Mouse (Mus musculus): Measurements from ENCODE around the gene Clrn2.
"Not testable (repeated sequence)": the region's sequence is repeated elsewhere in the genome, so short reads cannot be mapped to it uniquely, and the experiment has no call there.

Clrn2 gene

DNA sequence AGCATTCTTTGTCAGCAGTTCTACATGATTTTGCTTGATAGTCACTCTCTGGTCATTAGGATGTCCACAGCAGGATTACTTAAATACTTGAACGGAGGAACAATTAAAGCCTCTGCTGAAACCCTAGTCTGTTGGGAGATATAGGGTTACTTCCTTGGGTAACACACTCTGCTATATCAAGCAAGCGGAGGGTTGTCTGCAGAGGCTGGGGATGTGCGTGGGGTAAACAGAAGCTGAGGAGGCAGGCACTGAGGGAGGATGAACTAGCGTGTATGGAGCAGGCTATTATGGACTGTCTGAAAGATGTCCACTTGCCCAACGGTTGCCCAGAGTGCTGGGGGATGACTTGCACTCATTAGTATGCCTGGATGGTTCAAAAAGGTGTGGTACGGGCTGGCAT is at the start of gene Clrn2:
TSS of gene Clrn2 (plus strand) at position 301 of the 400 bp plus-strand sequence.
- no peak for DNase-seq (ENCODE audit: low read depth, low spot score)

DNA sequence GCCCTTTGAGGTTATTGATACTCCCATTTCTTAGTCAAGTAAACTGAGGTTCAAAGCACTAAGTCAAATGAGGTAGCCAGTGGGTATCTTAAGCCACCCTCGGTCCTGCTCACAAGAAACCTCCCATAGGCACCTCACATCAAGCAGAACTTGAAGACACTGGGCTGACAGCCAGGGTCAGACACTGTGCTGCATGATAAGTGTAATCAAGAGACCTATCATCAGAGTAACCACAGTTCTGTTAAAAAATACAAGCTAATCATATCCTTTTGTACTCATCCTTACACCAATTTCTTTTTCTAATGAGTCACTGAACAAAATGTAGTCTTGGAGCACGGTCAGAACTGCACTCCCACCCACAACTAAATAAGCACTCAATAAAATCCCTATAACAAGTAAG is 47.4 kb upstream of the Clrn2 start:
- DNase-seq (ENCODE audit: low read depth, low spot score), result no peak

DNA sequence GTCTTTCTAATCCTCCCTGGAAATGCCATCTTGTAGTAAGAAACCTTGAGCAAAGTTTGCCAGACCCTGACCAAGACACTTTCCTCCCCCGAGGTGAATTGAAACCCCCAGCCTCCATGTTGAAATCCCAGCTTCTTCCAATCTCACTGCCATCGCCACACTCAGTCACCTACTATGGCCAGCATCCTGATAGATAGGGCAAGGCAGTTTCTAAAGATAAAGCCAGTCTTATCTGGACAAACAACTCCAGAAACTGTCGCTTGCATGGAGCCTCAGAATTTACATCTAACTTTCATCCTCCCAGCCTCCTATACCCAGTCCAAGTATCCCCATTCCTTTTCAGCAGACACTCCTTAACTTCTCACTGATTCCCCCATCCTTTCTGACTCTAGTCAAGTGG is 37.1 kb upstream of the Clrn2 start:
- DNase-seq (ENCODE audit: low read depth, low spot score), result no peak

DNA sequence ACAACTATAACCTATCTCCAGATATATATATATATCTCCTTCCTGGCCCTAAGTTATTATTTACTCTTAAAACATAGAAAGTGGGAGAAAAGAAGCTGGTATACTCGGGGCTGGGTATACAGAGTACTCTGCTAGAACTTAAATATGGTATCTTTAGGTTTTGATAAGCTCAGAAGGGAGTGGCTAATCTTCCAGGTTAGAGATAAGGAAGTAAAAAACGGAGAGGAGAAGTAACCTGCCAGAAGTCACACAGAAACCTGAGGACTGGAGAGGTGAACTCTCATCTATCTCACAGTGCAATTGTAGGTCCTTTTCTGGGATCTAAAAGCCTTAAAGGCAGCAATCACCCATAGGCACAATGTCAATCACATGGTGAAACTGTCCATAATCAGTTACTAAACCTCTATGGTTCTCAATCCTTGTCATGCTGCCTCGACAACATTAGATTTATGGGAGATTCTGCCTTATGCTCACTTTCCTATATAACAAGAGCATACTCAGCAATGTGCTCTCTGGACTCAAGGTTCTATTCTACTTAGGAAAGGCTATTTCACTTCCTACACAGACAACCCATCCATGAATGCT is 35.6 kb upstream of the Clrn2 start:
- no peak for DNase-seq (ENCODE audit: low read depth, low spot score)

DNA sequence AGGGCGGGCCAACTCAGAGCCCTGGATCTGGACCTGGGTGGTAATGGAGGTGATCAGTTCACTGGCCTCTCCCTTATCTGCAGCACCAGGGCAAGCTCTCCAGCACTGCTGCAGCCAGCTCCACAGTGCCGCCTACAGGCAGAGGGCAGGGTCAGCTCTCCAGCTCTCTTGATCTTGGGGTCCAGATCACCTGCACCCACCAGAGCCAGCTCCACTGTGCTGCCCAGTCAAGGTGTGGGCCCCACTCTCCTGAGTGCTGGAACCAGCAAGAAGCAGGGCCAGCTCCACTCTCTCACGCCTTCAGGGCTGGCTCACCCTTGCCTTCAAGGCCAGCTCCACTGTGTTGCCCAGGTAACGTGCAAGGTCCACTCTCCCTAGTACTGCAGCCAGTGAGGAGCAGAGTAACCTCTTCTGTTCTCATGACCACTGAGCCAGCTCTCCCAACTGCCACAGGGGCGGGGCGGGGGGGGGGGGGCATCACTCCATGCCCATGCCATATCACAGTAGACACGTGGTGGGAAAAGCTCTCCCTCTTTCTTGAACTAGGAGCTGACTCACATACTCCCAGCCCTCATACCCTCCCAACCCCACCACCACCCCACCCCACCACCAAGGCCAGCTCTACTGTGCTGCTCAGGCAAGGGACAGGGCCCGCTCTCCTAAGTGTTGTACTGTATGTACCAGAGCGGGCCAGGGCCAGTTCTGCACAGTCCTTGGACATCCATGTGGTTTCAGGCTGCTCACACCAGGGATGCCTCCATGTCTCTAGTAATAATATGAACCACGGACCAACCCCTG is 33.5 kb upstream of the Clrn2 start:
- DNase-seq (ENCODE audit: low read depth, low spot score), result peak; percentile 33

DNA sequence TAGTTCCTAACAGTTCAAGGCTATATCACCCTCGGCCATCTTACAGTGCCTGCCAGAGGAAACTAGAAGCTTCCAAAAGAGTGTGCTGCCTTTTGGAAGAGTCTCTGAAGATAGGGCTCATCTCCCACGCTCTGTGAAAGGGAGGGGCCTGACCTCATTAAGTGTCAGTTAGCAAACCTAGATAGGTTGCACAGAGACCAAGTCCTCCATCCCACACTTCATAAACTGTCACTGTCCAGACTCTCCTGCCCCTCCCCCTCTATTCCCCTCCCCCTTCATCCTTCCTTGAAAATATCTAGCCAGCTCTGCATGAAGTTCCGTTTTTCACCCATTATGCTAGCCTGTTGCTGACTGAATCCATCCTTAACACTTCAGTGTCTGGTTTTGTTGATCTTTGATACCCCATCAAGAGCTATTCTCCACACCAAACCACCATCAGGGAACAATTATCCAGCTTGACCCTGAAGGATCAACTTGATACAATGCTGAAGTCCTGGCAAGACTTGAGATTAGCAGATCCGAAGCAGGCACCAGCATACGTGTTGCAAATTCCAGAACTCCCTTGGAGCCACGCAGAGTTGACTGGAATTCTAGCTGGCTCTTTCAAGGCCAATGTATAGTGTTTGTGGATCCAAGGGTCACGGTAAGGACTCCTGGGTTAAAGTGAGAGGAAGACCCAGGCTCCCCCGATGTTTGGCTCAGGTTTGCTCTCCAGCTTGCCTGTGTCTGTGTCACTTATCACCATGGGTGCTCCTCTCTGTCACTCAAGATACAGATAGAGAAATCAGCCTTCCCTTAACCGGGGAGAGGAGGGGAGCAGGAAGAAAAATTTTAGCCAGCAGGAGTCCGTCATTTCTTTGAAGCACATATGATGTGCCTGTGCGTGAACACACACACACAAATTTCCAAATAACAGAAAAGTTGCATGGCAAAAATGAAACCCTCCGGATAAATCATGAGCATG is 31.4 kb upstream of the Clrn2 start:
- DNase-seq (ENCODE audit: low read depth, low spot score), result no peak

DNA sequence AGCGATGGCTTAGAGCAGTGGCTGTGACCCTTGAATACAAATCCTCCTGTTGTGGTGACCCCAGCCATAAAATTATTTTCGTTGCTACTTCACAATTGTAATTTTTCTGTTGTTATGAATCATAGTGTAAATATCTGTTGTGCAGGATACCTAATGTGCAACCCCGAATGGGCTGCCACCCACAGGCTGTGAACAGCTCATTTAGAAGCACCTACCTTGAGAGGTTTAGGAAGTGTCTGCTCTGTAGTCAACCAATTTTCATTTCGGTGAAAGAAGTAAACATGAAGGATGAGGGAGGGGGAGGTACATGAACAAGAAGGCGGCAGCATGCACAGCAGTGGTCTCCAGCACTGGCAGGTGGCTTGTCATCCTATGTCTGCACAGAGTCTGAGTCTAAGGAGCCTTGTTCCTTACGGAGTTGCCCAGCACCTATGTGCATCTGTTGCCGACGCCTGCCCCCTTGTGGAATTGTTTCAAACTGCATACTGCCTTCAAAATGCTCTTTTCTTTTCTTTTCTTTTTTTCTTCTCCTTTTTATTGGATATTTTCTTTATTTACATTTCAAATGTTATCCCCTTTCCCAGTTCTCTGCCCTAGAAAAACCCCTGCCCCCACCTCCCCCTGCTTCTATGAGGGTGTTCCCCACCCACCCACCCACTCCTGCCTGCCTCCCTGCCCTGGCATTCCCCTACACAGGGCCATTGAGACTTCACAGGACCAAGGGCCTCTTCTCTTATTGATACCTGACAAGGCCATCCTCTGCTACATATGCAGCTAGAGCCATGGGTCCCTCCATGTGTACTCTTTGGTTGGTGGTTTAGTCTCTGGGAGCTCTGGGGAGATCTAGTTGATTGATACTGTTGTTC is 29.3 kb upstream of the Clrn2 start:
- peak; percentile 50 for DNase-seq (ENCODE audit: low read depth, low spot score)

DNA sequence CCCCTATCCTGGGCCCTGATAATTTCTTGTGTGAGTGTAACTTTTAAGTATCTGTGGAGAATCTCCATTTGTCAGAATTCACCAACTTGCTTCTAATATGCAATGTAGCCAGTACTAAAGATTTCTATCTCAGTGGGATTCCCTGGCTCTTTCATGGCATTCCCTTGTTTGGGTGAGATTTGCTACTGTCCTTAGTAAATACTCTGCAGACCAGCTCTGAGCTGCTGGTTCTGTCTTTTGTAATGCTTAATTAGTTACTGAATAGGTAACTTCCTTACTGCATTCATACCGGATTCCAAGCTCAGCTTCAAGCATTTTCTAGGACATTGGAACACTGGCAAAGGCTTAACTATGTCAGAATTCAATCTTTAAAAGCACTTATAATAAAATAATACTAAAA is 27.8 kb upstream of the Clrn2 start:
- not testable (repeated sequence) for DNase-seq (ENCODE audit: low read depth, low spot score)

DNA sequence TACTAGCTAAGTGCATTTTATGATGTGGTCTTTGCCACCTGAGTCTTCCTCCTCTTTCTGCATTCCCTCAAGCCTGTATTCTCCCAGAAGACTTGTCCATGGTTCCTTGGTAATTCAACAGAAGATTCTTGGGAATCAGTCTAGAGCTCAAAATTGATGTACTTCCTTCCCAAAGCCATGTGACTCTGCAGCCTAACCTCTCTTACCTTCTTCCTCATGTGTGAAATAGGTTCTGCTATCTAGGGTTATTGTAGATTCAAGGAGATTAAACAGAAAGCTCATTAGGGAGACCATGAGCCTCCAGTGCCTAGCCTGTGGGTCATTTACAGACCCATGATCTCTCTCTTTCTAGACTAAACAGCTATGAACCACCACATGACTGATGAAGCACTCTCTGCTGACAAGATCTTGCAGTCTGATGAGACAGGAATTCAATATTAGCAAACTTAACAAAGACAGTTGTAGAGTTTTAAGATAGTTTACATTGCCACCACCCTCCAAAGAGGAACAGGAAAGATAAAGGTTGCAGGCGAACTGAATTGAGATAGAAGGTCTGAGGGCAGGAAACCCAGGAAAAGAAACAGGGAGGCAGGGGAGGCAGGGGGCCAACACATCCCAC is 27.0 kb upstream of the Clrn2 start:
- DNase-seq (ENCODE audit: low read depth, low spot score), result no peak

DNA sequence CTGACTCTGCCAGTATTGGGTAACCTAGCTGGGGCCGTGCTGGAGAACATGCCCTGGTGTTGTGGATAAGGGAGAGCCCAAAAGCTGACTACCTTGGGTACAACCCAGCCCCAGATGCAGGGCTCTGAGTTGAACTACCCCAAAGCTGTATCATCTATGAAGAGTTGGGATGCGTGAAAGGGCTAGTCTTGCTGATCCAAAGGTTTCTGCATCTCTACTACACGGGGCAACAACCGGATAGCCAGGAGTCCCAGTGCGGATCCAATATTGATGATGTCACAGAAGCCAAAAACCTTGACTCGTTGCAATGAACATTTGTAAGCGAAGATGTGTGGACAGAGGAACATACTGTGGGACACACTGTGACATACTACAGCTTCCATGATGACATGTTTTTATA is 25.7 kb upstream of the Clrn2 start:
- no peak for DNase-seq (ENCODE audit: low read depth, low spot score)

DNA sequence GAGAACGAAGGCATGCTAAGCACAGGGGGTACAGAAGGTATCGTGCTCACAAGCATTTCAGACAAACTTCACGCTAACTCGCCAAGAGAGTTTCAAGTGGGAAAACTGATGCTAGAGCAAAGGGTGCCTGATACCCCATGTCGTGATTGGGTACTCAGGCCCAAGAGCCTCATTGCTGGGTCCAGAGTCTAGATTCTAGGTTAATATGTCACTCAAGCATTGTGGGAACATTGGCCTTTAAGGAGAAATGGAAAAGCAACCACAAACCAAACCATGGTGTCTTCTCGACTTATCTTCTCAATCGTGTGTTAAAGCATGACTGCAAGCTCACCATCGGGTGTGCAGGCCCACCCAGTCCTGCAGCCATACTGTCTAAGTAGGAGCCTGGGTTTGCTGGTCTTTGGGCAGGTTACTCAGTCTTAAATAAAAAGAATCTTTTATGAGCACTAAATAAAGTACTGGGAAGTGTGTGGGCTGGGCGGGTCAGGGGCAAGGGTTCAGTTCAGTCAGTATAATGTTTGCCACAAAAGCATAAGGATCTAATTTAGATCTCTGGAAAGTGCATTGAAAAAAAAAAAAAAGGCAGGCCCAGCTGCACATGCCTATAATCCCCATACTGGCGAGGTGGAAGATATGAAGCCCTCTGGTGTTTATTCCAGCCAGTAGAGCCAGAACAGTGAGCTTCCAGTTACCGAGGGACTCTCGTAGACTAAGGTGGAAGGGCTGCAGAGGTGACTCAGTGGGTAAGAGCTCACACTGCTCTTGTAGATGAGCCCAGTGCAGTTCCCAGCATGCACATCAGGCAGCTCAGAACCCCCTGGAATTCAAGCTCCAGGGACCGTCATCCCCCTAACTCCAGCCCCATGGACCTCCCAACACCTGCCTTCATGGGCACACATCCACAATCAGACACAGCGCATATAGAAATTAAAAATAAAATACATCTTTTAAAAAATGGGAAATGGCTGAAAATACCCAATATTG is 17.3 kb upstream of the Clrn2 start:
- no peak for DNase-seq (ENCODE audit: low read depth, low spot score)

DNA sequence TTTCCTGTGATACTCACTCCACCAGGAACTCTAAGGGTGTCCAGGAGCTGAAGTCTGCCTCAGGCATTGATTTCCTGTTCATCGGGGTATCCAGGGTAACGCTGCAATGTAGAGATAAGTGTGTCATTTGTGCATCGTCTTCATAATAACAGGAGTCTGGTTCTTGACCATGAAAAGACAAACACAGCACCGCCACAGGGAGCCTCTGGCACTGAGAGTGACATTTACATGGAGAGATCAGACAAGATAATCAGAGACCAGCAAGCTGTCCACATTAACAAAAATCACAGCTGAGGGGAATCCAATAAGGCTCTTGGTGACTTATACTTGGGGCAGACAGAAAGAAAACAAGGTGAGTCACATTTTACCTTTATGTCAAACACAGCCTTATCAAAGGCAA is 15.7 kb upstream of the Clrn2 start:
- DNase-seq (ENCODE audit: low read depth, low spot score), result no peak

DNA sequence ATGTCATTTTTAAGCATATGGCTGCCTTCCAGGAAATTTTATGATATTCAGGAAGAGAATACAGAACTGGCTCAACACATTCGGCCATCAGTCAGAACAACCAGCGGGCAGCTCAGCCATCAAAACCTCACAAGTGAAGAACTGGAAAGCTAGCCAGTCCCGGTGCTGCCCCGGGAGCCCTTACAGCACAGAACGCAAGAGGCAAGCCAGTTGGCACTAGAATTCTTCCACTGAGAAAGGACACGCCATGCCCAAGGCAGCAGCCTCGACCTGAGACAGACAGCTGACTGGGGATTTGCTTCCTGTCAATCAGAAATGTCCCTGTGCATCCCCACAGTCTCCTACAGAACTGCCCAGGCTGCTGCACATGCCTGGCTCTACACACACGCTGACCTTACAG is 15.2 kb upstream of the Clrn2 start:
- DNase-seq (ENCODE audit: low read depth, low spot score), result no peak

DNA sequence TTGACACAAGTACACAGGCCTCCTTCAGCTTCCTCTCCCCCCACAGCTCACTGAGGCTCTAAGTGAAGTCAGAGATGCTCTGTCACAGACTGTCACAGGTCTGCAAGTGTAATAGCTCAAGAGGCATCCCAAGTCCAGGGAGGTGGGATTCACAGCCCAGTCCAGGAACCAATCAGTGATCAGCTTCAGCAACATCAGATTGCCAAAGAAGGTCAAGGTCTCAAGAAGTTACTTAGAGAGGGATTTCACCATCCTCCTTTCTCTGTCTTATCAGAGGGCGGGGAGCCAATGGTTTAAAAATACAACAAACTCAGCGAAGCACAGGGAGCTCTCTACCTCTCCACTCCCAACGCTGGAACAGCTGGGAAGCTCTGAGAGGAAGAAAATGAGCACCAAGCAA is 12.4 kb upstream of the Clrn2 start:
- no peak for DNase-seq (ENCODE audit: low read depth, low spot score)

DNA sequence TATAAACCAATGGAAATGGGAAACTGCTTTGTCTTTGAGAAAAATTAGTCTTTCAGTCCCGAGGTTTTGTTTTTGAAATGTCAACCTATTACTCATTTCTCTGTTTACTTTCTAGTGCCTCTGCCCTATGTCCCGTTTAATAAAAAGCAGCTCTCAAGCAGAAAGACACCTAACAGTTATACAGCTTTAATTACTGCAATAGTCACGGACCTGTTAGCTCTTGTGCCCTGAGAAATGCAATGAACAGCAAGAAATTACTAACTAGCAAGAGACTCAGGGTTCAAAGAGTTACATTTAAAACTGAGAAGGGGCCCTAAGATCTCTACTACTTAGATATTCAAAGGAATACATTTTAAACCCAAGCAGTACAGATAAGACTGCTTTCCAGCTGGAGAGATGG is 11.8 kb upstream of the Clrn2 start:
- no peak for DNase-seq (ENCODE audit: low read depth, low spot score)

DNA sequence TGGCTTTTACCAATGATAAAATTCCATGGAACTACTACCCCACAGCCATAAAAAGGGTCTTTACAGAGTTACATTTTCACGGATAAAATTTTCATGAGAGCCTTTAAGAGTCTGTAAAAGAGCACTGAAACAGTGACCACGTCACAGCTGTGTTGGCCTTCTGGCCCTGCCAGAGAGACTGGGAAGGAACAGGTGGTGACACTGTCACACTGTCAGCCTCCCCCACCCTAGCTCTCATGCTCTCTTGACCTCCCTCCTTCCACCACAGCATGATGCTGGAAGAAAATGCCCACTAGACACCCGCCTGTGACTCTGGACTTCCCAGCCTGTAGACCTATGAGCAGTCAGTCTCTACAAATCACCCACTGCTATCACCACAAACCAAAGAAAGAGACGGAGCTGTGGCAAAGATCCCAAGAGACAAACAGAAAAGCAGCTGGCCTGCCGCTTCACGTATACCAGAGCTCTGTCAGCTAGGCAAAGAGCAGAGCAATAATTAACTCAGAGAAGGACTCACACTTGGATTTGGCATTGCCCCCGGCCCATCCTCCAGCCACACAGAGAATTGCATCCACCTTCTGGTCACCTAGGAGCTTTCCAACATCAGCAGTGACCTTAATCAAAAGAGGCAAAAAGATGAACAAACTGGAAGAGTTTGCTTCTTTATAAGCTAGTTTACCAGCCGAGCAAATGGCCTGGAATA is 9.3 kb upstream of the Clrn2 start:
- DNase-seq (ENCODE audit: low read depth, low spot score), result no peak

DNA sequence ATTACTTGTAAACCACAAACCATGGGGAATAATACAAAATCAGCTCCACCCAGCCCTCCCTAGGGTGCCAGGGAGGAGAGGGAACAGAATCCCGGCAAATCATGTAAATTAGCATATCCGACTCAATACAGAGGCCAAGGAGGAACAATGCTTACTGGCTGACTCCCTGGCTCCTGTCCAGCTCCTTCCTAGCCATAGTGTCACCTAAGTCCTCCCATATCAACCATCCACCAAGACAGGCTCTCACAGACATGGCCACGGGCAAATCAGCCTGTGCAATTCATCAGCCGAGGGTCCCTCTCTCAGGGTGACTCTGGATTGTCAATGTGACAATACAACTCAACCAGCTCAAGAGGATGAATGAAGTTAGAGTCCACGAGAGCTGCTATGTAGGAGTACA is 4.9 kb upstream of the Clrn2 start:
- DNase-seq (ENCODE audit: low read depth, low spot score), result no peak

DNA sequence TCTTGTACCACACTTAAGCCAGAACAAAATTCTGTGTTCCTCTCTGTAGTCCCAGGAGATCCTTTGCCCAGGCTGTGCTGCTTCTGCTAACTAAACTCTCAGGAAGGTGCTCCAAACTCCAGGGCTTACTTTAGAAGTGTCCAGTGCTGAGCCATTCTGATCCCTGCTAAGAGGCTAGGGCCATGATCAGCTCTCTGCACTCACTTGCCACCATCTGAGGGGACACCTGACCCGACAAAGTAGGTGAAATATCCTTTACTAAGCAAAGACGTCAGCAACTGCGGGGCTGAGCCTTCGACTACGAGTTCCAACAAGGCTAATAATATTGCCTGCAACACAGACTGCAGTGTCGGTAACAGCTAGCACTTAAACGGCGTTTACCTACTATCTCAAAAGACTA is 4.3 kb upstream of the Clrn2 start:
- no peak for DNase-seq (ENCODE audit: low read depth, low spot score)
